Mouse (Mus musculus) embryonic facial prominence, embryonic 10.5 days (tissue): ENCODE measurements around the gene Pitpna. TPM values are rescaled to one million over a fixed set of nuclear protein-coding genes. Genes with fewer than 3 reads are reported as not detected.

ENCODE experiments used
- DNase-seq: peaks from one replicate; pipeline ENCODE4 v3.0.0-alpha.2; 2017; ENCODE audit warnings: low spot score
- H3K27ac ChIP-seq: fragments of 300-500 bp; sonication (generic); replicated peaks from 2 replicates; pipeline ENCODE4 v1.5.1; 2016; ENCODE audit warnings: mild to moderate bottlenecking
- H3K27me3 ChIP-seq: fragments of 300-500 bp; sonication (generic); replicated peaks from 2 replicates; pipeline ENCODE4 v1.6.1; 2016; ENCODE audit warnings: low read depth, mild to moderate bottlenecking; ENCODE audit not compliant: poor library complexity, severe bottlenecking
- H3K36me3 ChIP-seq: fragments of 300-500 bp; sonication (generic); replicated peaks from 2 replicates; pipeline ENCODE4 v1.6.1; 2016; ENCODE audit warnings: mild to moderate bottlenecking, moderate library complexity
- H3K4me1 ChIP-seq: fragments of 300-500 bp; sonication (generic); 2 replicates; pipeline ENCODE4 v1.6.1; 2016
- H3K4me3 ChIP-seq: fragments of 300-500 bp; sonication (generic); 2 replicates; pipeline ENCODE4 v1.5.1; 2016; ENCODE audit warnings: mild to moderate bottlenecking, moderate library complexity
- H3K9me3 ChIP-seq: fragments of 300-500 bp; sonication (generic); 2 replicates; pipeline ENCODE4 v1.6.1; 2016; ENCODE audit warnings: mild to moderate bottlenecking
- WGBS: fragments of 180-500 bp; shearing (Covaris S2); methylation state at CpG from one replicate; pipeline ENCODE4 v1.1.7; 2016; 5-methylcytosine and 5-hydroxymethylcytosine counted together
- polyA plus RNA-seq: library from polyadenylated mRNA; unstranded; fragments of >200 nt; fragmentation: Nextera tagmentation; extraction: Ambion mirVana; gene quantifications from 2 replicates; pipeline ENCODE4 v1.2.1, GENCODE M21; 2016

The Pitpna gene
- polyA plus RNA-seq, 1 experiment from 2014 or later: 61.5 TPM

DNA sequence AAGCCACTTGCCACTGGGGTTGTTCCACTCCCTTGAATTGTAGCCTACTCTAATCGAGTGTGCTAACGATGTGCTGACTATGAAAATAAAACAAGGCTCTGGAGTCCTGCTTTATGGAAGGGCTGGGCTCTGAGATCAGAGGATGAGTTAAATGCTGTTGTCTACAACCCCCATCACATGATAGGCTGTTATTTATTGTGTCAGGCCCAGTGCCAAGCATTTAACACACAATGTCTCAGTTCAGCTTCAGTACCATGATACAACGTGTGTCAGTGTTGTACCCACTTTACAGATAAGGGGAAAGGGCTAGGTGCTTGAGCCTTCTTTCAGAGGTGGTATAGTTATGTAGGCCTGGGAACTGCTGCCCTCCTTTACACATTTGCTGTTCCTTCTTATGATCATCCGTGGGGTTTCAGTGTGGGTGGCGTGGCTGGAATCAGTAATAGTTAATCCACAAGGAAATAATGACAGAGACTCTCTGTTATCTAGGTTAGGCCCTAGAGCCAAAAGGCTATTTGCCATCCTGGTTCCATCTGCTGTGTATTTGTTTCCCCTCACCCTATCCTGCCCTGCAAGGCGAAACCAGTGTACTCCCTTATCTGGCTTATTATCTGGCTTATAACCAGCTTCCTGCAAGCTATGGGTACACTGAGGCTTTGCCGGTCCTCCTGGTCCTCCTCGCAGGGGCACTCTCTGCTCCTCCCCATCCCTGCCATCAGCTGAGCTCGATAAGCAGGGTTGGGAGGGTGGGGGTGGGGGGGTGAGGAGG is 20.4 kb upstream of the Pitpna start:
- H3K4me3 ChIP-seq: no peak overlapping the region
- H3K4me1 ChIP-seq: peaks cover 39% of the 10 kb centered on the region
- H3K27me3 ChIP-seq: peaks cover 4% of the 10 kb centered on the region
- WGBS: 71% methylated on average over 9 of the region's 9 CpGs
- no peaks in the 10 kb centered on the region for H3K9me3 ChIP-seq
- no peak for DNase-seq
- H3K27ac ChIP-seq: no peak overlapping the region
- peaks cover 23% of the 10 kb centered on the region for H3K36me3 ChIP-seq

GRCm38 (mm10) chr11:75568115-75568511 is 19.8 kb upstream of the Pitpna start:
- 81% methylated on average over 6 of the region's 6 CpGs for WGBS
- Histone ChIP-seq H3K4me3 (no peak overlapping the region), H3K27me3 (peaks cover 4% of the 10 kb centered on the region), H3K27ac (no peak overlapping the region), H3K36me3 (peaks cover 21% of the 10 kb centered on the region), H3K4me1 (peaks cover 45% of the 10 kb centered on the region), H3K9me3 (no peaks in the 10 kb centered on the region)
- no peak for DNase-seq

- 91% methylated on average over 12 of the region's 12 CpGs for WGBS
- Histone ChIP-seq H3K4me1 (peaks cover 43% of the 10 kb centered on the region), H3K27me3 (peaks cover 4% of the 10 kb centered on the region), H3K9me3 (no peaks in the 10 kb centered on the region), H3K27ac (no peak overlapping the region), H3K4me3 (no peak overlapping the region), H3K36me3 (peaks cover 14% of the 10 kb centered on the region; the same call in 1 of the 2 replicates)
- DNase-seq: no peak
Measured at GRCm38 (mm10) chr11:75568962-75569361, 18.9 kb upstream of the Pitpna start.

- peaks cover 14% of the 10 kb centered on the region; the same call in 1 of the 2 replicates for H3K36me3 ChIP-seq
- 0 out of 2 replicates have a peak overlapping the region, but pooled peaks have one; percentile 1 for H3K27ac ChIP-seq
- no peak for DNase-seq
- H3K27me3 ChIP-seq: peaks cover 4% of the 10 kb centered on the region
- H3K9me3 ChIP-seq: no peaks in the 10 kb centered on the region
- WGBS: 87% methylated on average over 17 of the region's 17 CpGs
- H3K4me1 ChIP-seq: peaks cover 39% of the 10 kb centered on the region
- no peak overlapping the region for H3K4me3 ChIP-seq
Measured at GRCm38 (mm10) chr11:75570375-75571125, 17.3 kb upstream of the Pitpna start.

- Histone ChIP-seq H3K27ac (0 out of 2 replicates have a peak overlapping the region, but pooled peaks have one; percentile 1), H3K27me3 (peaks cover 4% of the 10 kb centered on the region), H3K9me3 (no peaks in the 10 kb centered on the region), H3K4me1 (peaks cover 30% of the 10 kb centered on the region), H3K36me3 (peaks cover 14% of the 10 kb centered on the region; the same call in 1 of the 2 replicates), H3K4me3 (no peak overlapping the region)
- DNase-seq: no peak
- 75% methylated on average over 14 of the region's 14 CpGs for WGBS
Measured at GRCm38 (mm10) chr11:75571126-75571990, 16.5 kb upstream of the Pitpna start.

DNA sequence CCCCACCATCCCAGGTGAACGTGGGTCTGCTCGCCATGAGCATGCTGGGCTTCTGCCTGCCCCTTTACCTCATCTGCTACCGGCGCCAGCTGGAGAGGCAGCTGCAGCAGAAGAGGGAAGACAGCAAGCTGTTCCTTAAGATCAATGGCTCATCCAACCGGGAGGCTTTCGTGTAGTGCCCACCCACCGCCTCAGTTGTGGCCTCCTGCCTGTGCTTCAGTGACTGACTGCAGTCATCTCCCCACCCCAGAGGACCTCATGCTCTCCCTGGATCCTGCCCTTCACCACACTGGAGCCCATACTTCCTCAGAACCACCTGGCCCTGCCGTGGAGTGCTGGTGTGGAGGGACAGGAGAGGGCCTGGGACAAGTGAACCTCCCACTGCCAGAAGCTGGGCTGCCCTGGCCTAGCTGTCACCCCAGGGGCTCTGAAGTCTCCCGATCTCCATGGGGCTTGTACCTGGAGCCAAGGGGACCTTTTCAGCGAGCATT is 15.6 kb upstream of the Pitpna start:
- H3K27ac ChIP-seq: peak overlapping the region; percentile 85

GRCm38 (mm10) chr11:75572854-75573650 is 14.8 kb upstream of the Pitpna start:
- 9% methylated on average over 12 of the region's 12 CpGs for WGBS
- peaks cover 4% of the 10 kb centered on the region for H3K27me3 ChIP-seq
- H3K36me3 ChIP-seq: peaks cover 14% of the 10 kb centered on the region; the same call in 1 of the 2 replicates
- H3K9me3 ChIP-seq: no peaks in the 10 kb centered on the region
- peak; percentile 94 for DNase-seq
- H3K4me1 ChIP-seq: peaks cover 32% of the 10 kb centered on the region
- peak overlapping the region; percentile 85 for H3K27ac ChIP-seq
- peak overlapping the region; percentile 36 for H3K4me3 ChIP-seq

More for the DNA sequence above, 15.6 kb upstream of the Pitpna start:
- H3K27me3 ChIP-seq: peaks cover 4% of the 10 kb centered on the region
- H3K9me3 ChIP-seq: no peaks in the 10 kb centered on the region
- no peak for DNase-seq
- H3K4me1 ChIP-seq: peaks cover 33% of the 10 kb centered on the region
- WGBS: 13% methylated on average over 10 of the region's 10 CpGs
- peak overlapping the region; percentile 36 for H3K4me3 ChIP-seq
- peaks cover 14% of the 10 kb centered on the region; the same call in 1 of the 2 replicates for H3K36me3 ChIP-seq

DNA sequence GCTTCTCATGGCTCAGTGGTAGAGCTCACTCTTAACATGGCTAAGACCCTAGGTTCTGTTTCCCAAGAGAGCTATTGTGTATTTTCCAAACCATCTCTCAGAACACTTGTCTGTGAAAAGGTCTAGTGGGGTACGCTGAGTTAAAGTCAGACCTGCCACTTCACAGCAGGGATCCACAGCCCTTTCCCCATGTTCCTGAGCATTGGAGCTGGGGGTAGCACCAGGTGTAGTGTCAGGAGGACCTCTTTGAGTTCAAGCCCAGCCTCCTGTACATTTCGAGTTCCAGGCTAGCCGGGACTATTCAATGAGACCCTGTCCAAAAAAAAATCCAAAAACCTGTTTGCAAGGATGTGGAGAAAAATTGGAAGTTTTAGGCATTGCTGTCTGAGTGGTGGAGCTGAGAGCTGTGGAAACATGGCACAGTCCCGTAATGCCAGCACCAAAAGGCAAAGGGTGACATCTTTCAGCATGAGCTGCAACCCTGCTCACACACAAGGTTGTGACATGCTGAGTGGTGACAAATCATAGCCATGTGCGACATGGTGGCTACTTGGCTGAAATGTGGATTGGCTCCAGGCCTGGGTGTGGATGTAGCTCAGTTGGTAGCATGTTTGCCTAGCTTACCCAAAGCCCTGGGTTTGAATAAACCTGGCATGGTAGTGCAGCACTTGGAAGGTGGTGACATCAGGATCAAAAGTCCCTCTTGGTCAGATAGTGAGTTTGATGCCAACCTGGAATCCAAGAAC is 13.3 kb upstream of the Pitpna start:
- WGBS: 79% methylated on average over 5 of the region's 5 CpGs
- H3K36me3 ChIP-seq: peaks cover 3% of the 10 kb centered on the region; the same call in 1 of the 2 replicates
- no peak overlapping the region for H3K27ac ChIP-seq
- peaks cover 4% of the 10 kb centered on the region for H3K27me3 ChIP-seq
- H3K4me3 ChIP-seq: no peak overlapping the region
- peaks cover 30% of the 10 kb centered on the region for H3K4me1 ChIP-seq
- no peaks in the 10 kb centered on the region for H3K9me3 ChIP-seq
- no peak for DNase-seq

GRCm38 (mm10) chr11:75575560-75576123 is 12.3 kb upstream of the Pitpna start:
- H3K27ac ChIP-seq: no peak overlapping the region
- H3K4me1 ChIP-seq: peaks cover 30% of the 10 kb centered on the region
- 82% methylated on average over 9 of the region's 9 CpGs for WGBS
- H3K4me3 ChIP-seq: no peak overlapping the region
- peaks cover 4% of the 10 kb centered on the region for H3K27me3 ChIP-seq
- no peaks in the 10 kb centered on the region for H3K9me3 ChIP-seq
- no peaks in the 10 kb centered on the region for H3K36me3 ChIP-seq
- DNase-seq: no peak

DNA sequence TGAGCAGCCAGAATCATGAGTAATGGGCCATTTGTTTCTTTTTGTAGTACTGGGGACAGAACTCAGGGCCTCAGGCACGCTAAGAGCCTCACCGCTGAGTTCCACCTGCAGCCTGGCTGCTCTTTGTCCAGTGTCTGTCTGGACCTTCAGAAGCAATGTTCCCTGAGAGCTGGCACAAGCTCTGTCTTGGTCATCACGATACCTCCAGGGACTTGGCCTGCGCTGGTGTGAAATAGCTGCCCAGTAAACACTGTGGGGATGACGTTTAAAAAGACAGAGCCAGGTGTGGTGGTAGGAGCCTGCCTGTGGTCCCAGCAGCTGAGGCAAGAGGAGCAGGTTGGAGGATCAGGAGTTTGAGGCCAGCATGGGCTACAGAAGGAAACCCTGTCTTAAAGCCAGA is 9.3 kb upstream of the Pitpna start:
- Histone ChIP-seq H3K27me3 (no peaks in the 10 kb centered on the region), H3K4me1 (peaks cover 6% of the 10 kb centered on the region; the same call in 1 of the 2 replicates), H3K4me3 (no peak overlapping the region), H3K27ac (no peak overlapping the region), H3K9me3 (no peaks in the 10 kb centered on the region), H3K36me3 (no peaks in the 10 kb centered on the region)
- no peak for DNase-seq
- 89% methylated on average over 5 of the region's 5 CpGs for WGBS
